Mouse (Mus musculus) liver, adult 2 months (tissue): Measurements from ENCODE around the gene Gak.

Experiments
- CTCF ChIP-seq: fragments of 200-500 bp; IDR thresholded peaks from 2 replicates; pipeline ENCODE4 v1.5.1; 2011; ENCODE audit warnings: low read depth, low read length, control low read depth
- POLR2A ChIP-seq: fragments of 200-500 bp; IDR thresholded peaks from 2 replicates; pipeline ENCODE4 v1.6.1; 2011; ENCODE audit warnings: low read length, control low read depth; ENCODE audit not compliant: insufficient read depth; ENCODE audit errors: extremely low read depth

DNA sequence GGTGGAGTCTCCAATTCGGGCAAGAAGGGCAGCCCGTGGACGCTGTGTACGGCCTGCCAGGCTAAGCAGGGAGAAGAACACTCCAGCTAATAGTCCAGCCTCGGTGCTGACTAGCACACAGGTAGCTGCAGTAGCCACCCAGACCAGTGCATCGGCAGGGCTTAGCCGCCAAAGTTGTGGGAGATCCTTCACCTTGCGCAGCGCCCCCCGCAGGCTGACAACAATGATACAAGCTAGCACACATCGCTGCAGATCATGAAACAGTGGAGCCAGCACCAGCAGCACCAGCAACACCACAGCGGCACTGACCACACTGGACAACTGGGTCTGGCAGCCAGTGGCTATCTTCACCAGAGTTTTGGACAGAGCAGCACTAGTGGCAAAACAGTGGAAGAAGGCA lies 42.2 kb upstream of the Gak start:
- TF ChIP-seq CTCF (peak; percentile 58), POLR2A (no peak)
